Mouse (Mus musculus) intestine, postnatal 0 days (tissue): ENCODE measurements around the gene Grk6. TPM values are rescaled to one million over a fixed set of nuclear protein-coding genes. Genes with fewer than 3 reads are reported as not detected.

Experiments used
- ATAC-seq: fragments of 200-750 bp; cut with Nextera tagmentation; 2 replicates; pipeline ENCODE4 v1.8.0; 2017; ENCODE audit warnings: mild to moderate bottlenecking, moderate TSS enrichment, moderate library complexity
- H3K27ac ChIP-seq: fragments of 300-500 bp; sonication (generic); 2 replicates; pipeline ENCODE4 v1.5.1; 2014; ENCODE audit warnings: mild to moderate bottlenecking, low read depth, low read length, moderate library complexity
- H3K27me3 ChIP-seq: fragments of 300-500 bp; sonication (generic); replicated peaks from 2 replicates; pipeline ENCODE4 v1.6.1; 2014; ENCODE audit warnings: low read length, mixed read lengths; ENCODE audit not compliant: control insufficient read depth, insufficient read depth
- H3K36me3 ChIP-seq: fragments of 300-500 bp; sonication (generic); 2 replicates; pipeline ENCODE4 v1.6.1; 2014; ENCODE audit warnings: mild to moderate bottlenecking, moderate library complexity; ENCODE audit not compliant: control insufficient read depth, insufficient read depth
- H3K4me1 ChIP-seq: fragments of 300-500 bp; sonication (generic); replicated peaks from 2 replicates; pipeline ENCODE4 v1.6.1; 2014; ENCODE audit warnings: antibody characterized with exemption, low read length, mixed read lengths; ENCODE audit not compliant: control insufficient read depth, insufficient read depth
- H3K4me2 ChIP-seq: fragments of 300-500 bp; sonication (generic); replicated peaks from 2 replicates; pipeline ENCODE4 v1.6.1; 2014; ENCODE audit warnings: low read depth, mild to moderate bottlenecking, moderate library complexity
- H3K4me3 ChIP-seq: fragments of 300-500 bp; sonication (generic); 2 replicates; pipeline ENCODE4 v1.5.1; 2014; ENCODE audit warnings: low read depth, low read length
- H3K9ac ChIP-seq: fragments of 300-500 bp; sonication (generic); 2 replicates; pipeline ENCODE4 v1.6.1; 2014; ENCODE audit warnings: mild to moderate bottlenecking, low read depth, low read length
- H3K9me3 ChIP-seq: fragments of 300-500 bp; sonication (generic); 2 replicates; pipeline ENCODE4 v1.6.1; 2016; ENCODE audit warnings: mixed run types; ENCODE audit not compliant: control insufficient read depth
- CTCF ChIP-seq: sonication (generic); IDR thresholded peaks from 2 replicates; pipeline ENCODE4 v1.5.1; 2016; ENCODE audit warnings: low read depth, mild to moderate bottlenecking, control low read depth, antibody characterized with exemption, moderate library complexity
- WGBS: fragments of 180-500 bp; shearing (Covaris S2); extraction: QIAGEN DNeasy Blood & Tissue Kit; methylation state at CpG from one replicate; pipeline ENCODE4 v1.1.7; 2014; 5-methylcytosine and 5-hydroxymethylcytosine counted together
- polyA plus RNA-seq: library from polyadenylated mRNA; unstranded; fragments of >200 nt; fragmentation: Nextera tagmentation; extraction: Ambion mirVana; gene quantifications from 2 replicates; pipeline ENCODE4 v1.2.1, GENCODE M21; 2015

Grk6 gene
- polyA plus RNA-seq, 1 experiment from 2014 or later = 11.4 TPM

- no peak overlapping the region for H3K4me3 ChIP-seq
- no peak overlapping the region for H3K4me2 ChIP-seq
- no peak overlapping the region for H3K9ac ChIP-seq
- no peaks in the 10 kb centered on the region for H3K27me3 ChIP-seq
- WGBS = 89% methylated on average over 9 of the region's 9 CpGs
- 0 out of 2 replicates have a peak overlapping the region, but pooled peaks have one; percentile 15 for H3K27ac ChIP-seq
- TF ChIP-seq CTCF = no peak
- H3K4me1 ChIP-seq = peaks cover 13% of the 10 kb centered on the region
- peaks cover 39% of the 10 kb centered on the region for H3K36me3 ChIP-seq
- H3K9me3 ChIP-seq = no peaks in the 10 kb centered on the region
- no peak for ATAC-seq
Observed at GRCm38 (mm10) chr13:55449205-55449604, 4.3 kb downstream of the Grk6 start.

GRCm38 (mm10) chr13:55449679-55450441 lies 5.0 kb downstream of the Grk6 start:
- Histone ChIP-seq H3K9ac (no peak overlapping the region), H3K27ac (peak overlapping the region; percentile 15; the same call in 1 of the 2 replicates), H3K36me3 (peaks cover 44% of the 10 kb centered on the region), H3K27me3 (no peaks in the 10 kb centered on the region), H3K9me3 (no peaks in the 10 kb centered on the region), H3K4me2 (no peak overlapping the region), H3K4me3 (no peak overlapping the region), H3K4me1 (peaks cover 13% of the 10 kb centered on the region)
- WGBS = 70% methylated on average over 17 of the region's 17 CpGs
- no peak for ATAC-seq
- peak; percentile 27; the same call in 1 of the 2 replicates for TF ChIP-seq CTCF

DNA sequence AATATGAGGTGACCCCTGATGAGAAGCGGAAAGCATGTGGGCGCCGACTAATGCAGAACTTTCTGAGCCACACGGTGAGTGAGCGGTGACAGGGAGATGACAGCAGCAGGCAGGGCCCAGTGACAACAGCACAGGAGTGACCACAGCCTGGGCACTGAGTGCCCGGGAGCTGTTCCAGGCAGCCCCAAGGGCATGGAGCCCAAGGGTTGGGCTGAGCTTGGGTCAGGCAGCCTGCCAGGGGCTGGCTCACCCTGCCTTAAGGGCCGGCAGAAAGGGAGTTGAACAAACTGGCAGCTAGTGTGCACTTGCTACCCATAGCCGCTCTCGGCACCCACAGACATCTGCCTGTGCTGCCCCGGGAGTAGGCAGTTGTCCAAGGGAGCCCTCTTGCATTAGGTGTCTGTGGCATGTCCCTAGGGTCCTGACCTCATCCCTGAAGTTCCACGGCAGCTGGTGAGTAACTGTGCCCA lies 5.7 kb downstream of the Grk6 start:
- no peaks in the 10 kb centered on the region for H3K27me3 ChIP-seq
- peaks cover 12% of the 10 kb centered on the region for H3K4me1 ChIP-seq
- ATAC-seq = no peak
- H3K4me3 ChIP-seq = no peak overlapping the region
- 94% methylated on average over 11 of the region's 11 CpGs for WGBS
- no peak overlapping the region for H3K9ac ChIP-seq
- TF ChIP-seq CTCF = no peak
- H3K4me2 ChIP-seq = no peak overlapping the region
- no peaks in the 10 kb centered on the region for H3K9me3 ChIP-seq
- H3K27ac ChIP-seq = no peak overlapping the region
- peaks cover 44% of the 10 kb centered on the region for H3K36me3 ChIP-seq

- no peak for ATAC-seq
- Histone ChIP-seq H3K36me3 (peaks cover 51% of the 10 kb centered on the region), H3K4me1 (peaks cover 5% of the 10 kb centered on the region), H3K27me3 (no peaks in the 10 kb centered on the region), H3K9ac (no peak overlapping the region), H3K27ac (0 out of 2 replicates have a peak overlapping the region, but pooled peaks have one; percentile 23), H3K9me3 (no peaks in the 10 kb centered on the region), H3K4me2 (no peak overlapping the region), H3K4me3 (no peak overlapping the region)
- WGBS = 87% methylated on average over 10 of the region's 10 CpGs
- TF ChIP-seq CTCF = no peak
Observed at GRCm38 (mm10) chr13:55451296-55451695, 6.4 kb downstream of the Grk6 start.

GRCm38 (mm10) chr13:55451785-55452549 lies 7.1 kb downstream of the Grk6 start:
- no peak overlapping the region for H3K4me3 ChIP-seq
- TF ChIP-seq CTCF = no peak
- no peak for ATAC-seq
- 82% methylated on average over 16 of the region's 16 CpGs for WGBS
- H3K9ac ChIP-seq = no peak overlapping the region
- H3K4me1 ChIP-seq = no peaks in the 10 kb centered on the region
- H3K27me3 ChIP-seq = no peaks in the 10 kb centered on the region
- H3K27ac ChIP-seq = peak overlapping the region; percentile 23; the same call in 1 of the 2 replicates
- no peak overlapping the region for H3K4me2 ChIP-seq
- H3K36me3 ChIP-seq = peaks cover 57% of the 10 kb centered on the region
- no peaks in the 10 kb centered on the region for H3K9me3 ChIP-seq

GRCm38 (mm10) chr13:55462965-55463364 lies 18.1 kb downstream of the Grk6 start:
- ATAC-seq = no peak
- Histone ChIP-seq H3K9me3 (no peaks in the 10 kb centered on the region), H3K36me3 (peaks cover 31% of the 10 kb centered on the region), H3K9ac (no peak overlapping the region), H3K4me1 (no peaks in the 10 kb centered on the region), H3K4me3 (no peak overlapping the region), H3K27ac (no peak overlapping the region), H3K4me2 (no peak overlapping the region), H3K27me3 (peaks cover 10% of the 10 kb centered on the region; the same call in 1 of the 2 replicates)
- WGBS = 66% methylated on average over 2 of the region's 2 CpGs
- no peak for TF ChIP-seq CTCF
